Mouse (Mus musculus) spleen, postnatal 0 days (tissue): ENCODE measurements around the gene Ptpn21. TPM values are rescaled to one million over a fixed set of nuclear protein-coding genes. Genes with fewer than 3 reads are reported as not detected.

Experiments
- polyA plus RNA-seq: library from polyadenylated mRNA; unstranded; fragments of >200 nt; fragmentation: Nextera tagmentation; extraction: Ambion mirVana; gene quantifications from 2 replicates; pipeline ENCODE4 v1.2.1, GENCODE M21; 2015

Gene Ptpn21
- polyA plus RNA-seq, result 2.2 and 2.3 TPM in 2 replicates

GRCm38 (mm10) chr12:98736951-98737800 lies at the start of gene Ptpn21:
Gene Ptpn21, minus strand, starts transcription at chr12:98737405.

GRCm38 (mm10) chr12:98746746-98747379 lies 9.7 kb upstream of the Ptpn21 start, which contains the start of gene Zc3h14:
Gene Zc3h14, plus strand, starts transcription at chr12:98746964.

GRCm38 (mm10) chr12:98627392-98628259 lies 109.6 kb downstream of the Ptpn21 start, which contains the start of gene Spata7:
Gene Spata7, plus strand, starts transcription at chr12:98628157.

Other genes with a start within 250 kb of the Ptpn21 start
- gene Kcnk10, start 159.1 kb downstream of the Ptpn21 start, polyA plus RNA-seq, result not detected in 2 replicates
- 4.3 and 5.3 TPM in 2 replicates for gene Spata7, start 109.2 kb downstream of the Ptpn21 start, polyA plus RNA-seq
- gene Zc3h14, start 9.6 kb upstream of the Ptpn21 start, polyA plus RNA-seq, result 38.0 and 40.8 TPM in 2 replicates
- 0.77 and 1.8 TPM in 2 replicates for gene Eml5, start 164.1 kb upstream of the Ptpn21 start, polyA plus RNA-seq
- gene Ttc8, start 183.2 kb upstream of the Ptpn21 start, polyA plus RNA-seq, result 4.9 TPM in 2 replicates